Mouse (Mus musculus): Measurements from ENCODE around the gene Pde11a. TPM values are rescaled to one million over a fixed set of nuclear protein-coding genes. Genes with fewer than 3 reads are reported as not detected.
A peak's percentile ranks its signal among the peaks of the same experiment; 100 is the strongest.

Gene Pde11a
- polyA plus RNA-seq, 1 experiment from 2014 or later: 0.89 TPM

GRCm38 (mm10) chr2:76122167-76122566 is 216.4 kb downstream of the Pde11a start:
- TF ChIP-seq CTCF (IDR thresholded peaks at IDR 0.05; ENCODE audit: low read depth): no peak
- H3K27ac ChIP-seq: no peak overlapping the region
- WGBS: 62% methylated on average over 6 of the region's 6 CpGs
- H3K36me3 ChIP-seq (ENCODE audit: insufficient read depth, low read length): no peaks in the 10 kb centered on the region
- no peaks in the 10 kb centered on the region for H3K9me3 ChIP-seq (replicated peaks; ENCODE audit: low read length)
- H3K4me1 ChIP-seq (replicated peaks; ENCODE audit: insufficient read depth, low read length): no peaks in the 10 kb centered on the region
- no peak overlapping the region for H3K4me2 ChIP-seq (ENCODE audit: low read length)
- no peak overlapping the region for H3K9ac ChIP-seq (ENCODE audit: low read depth, low read length)
- H3K4me3 ChIP-seq (replicated peaks; ENCODE audit: low read depth, low read length): no peak overlapping the region
- no peak for ATAC-seq (replicated peaks; ENCODE audit: low FRiP score, low read depth)
- H3K27me3 ChIP-seq (ENCODE audit: insufficient read depth, low read length): no peaks in the 10 kb centered on the region
- no peak for DNase-seq (ENCODE audit: low spot score)

- no peaks in the 10 kb centered on the region for H3K27me3 ChIP-seq (ENCODE audit: insufficient read depth, low read length)
- no peaks in the 10 kb centered on the region for H3K36me3 ChIP-seq (ENCODE audit: insufficient read depth, low read length)
- H3K4me2 ChIP-seq (ENCODE audit: low read length): no peak overlapping the region
- no peak overlapping the region for H3K9ac ChIP-seq (ENCODE audit: low read depth, low read length)
- no peak for DNase-seq (ENCODE audit: low spot score)
- 73% methylated on average over 2 of the region's 2 CpGs for WGBS
- H3K9me3 ChIP-seq (replicated peaks; ENCODE audit: low read length): no peaks in the 10 kb centered on the region
- H3K4me1 ChIP-seq (replicated peaks; ENCODE audit: insufficient read depth, low read length): no peaks in the 10 kb centered on the region
- no peak for ATAC-seq (replicated peaks; ENCODE audit: low FRiP score, low read depth)
- no peak overlapping the region for H3K4me3 ChIP-seq (replicated peaks; ENCODE audit: low read depth, low read length)
- TF ChIP-seq CTCF (IDR thresholded peaks at IDR 0.05; ENCODE audit: low read depth): peak; percentile 25; the same call in 1 of the 2 replicates
- H3K27ac ChIP-seq: no peak overlapping the region
These were observed 218.7 kb downstream of the Pde11a start for GRCm38 (mm10) chr2:76119848-76120247.

- H3K9ac ChIP-seq (ENCODE audit: low read depth, low read length): no peak overlapping the region
- no peaks in the 10 kb centered on the region for H3K36me3 ChIP-seq (ENCODE audit: insufficient read depth, low read length)
- H3K4me1 ChIP-seq (replicated peaks; ENCODE audit: insufficient read depth, low read length): no peaks in the 10 kb centered on the region
- H3K4me3 ChIP-seq (replicated peaks; ENCODE audit: low read depth, low read length): no peak overlapping the region
- no peaks in the 10 kb centered on the region for H3K9me3 ChIP-seq (replicated peaks; ENCODE audit: low read length)
- WGBS: 19% methylated on average over 5 of the region's 5 CpGs
- H3K27me3 ChIP-seq (ENCODE audit: insufficient read depth, low read length): no peaks in the 10 kb centered on the region
- DNase-seq (ENCODE audit: low spot score) (peak; percentile 91), ATAC-seq (replicated peaks; ENCODE audit: low FRiP score, low read depth) (no peak)
- no peak for TF ChIP-seq CTCF (IDR thresholded peaks at IDR 0.05; ENCODE audit: low read depth)
- peak overlapping the region; percentile 77 for H3K27ac ChIP-seq
- no peak overlapping the region for H3K4me2 ChIP-seq (ENCODE audit: low read length)
These were observed 220.1 kb downstream of the Pde11a start for GRCm38 (mm10) chr2:76118491-76118890.

- no peak for ATAC-seq (replicated peaks; ENCODE audit: low FRiP score, low read depth)
- peak overlapping the region; percentile 26; the same call in 1 of the 2 replicates for H3K27ac ChIP-seq
These were observed 221.4 kb downstream of the Pde11a start for GRCm38 (mm10) chr2:76117219-76117618.

GRCm38 (mm10) chr2:76115696-76116095 is 222.9 kb downstream of the Pde11a start:
- TF ChIP-seq CTCF (IDR thresholded peaks at IDR 0.05; ENCODE audit: low read depth): peak; percentile 80
- peak; percentile 67 for DNase-seq (ENCODE audit: low spot score)
- 59% methylated on average over 1 of the region's 1 CpGs for WGBS

More at GRCm38 (mm10) chr2:76117219-76117618, 221.4 kb downstream of the Pde11a start:
- Histone ChIP-seq H3K9me3 (replicated peaks; ENCODE audit: low read length) (no peaks in the 10 kb centered on the region), H3K4me2 (ENCODE audit: low read length) (no peak overlapping the region), H3K9ac (ENCODE audit: low read depth, low read length) (no peak overlapping the region), H3K36me3 (ENCODE audit: insufficient read depth, low read length) (no peaks in the 10 kb centered on the region), H3K27me3 (ENCODE audit: insufficient read depth, low read length) (no peaks in the 10 kb centered on the region), H3K4me3 (replicated peaks; ENCODE audit: low read depth, low read length) (no peak overlapping the region), H3K4me1 (replicated peaks; ENCODE audit: insufficient read depth, low read length) (no peaks in the 10 kb centered on the region)
- 69% methylated on average over 1 of the region's 1 CpGs for WGBS
- DNase-seq (ENCODE audit: low spot score): peak; percentile 78
- no peak for TF ChIP-seq CTCF (IDR thresholded peaks at IDR 0.05; ENCODE audit: low read depth)

GRCm38 (mm10) chr2:76114734-76115133 is 223.8 kb downstream of the Pde11a start:
- H3K9ac ChIP-seq (ENCODE audit: low read depth, low read length): no peak overlapping the region
- H3K36me3 ChIP-seq (ENCODE audit: insufficient read depth, low read length): no peaks in the 10 kb centered on the region
- WGBS: 16% methylated on average over 6 of the region's 6 CpGs
- H3K4me3 ChIP-seq (replicated peaks; ENCODE audit: low read depth, low read length): no peak overlapping the region
- DNase-seq (ENCODE audit: low spot score): peak; percentile 77
- no peaks in the 10 kb centered on the region for H3K27me3 ChIP-seq (ENCODE audit: insufficient read depth, low read length)
- H3K4me1 ChIP-seq (replicated peaks; ENCODE audit: insufficient read depth, low read length): no peaks in the 10 kb centered on the region
- H3K27ac ChIP-seq: no peak overlapping the region
- no peak for ATAC-seq (replicated peaks; ENCODE audit: low FRiP score, low read depth)
- no peak overlapping the region for H3K4me2 ChIP-seq (ENCODE audit: low read length)
- TF ChIP-seq CTCF (IDR thresholded peaks at IDR 0.05; ENCODE audit: low read depth): peak; percentile 93
- no peaks in the 10 kb centered on the region for H3K9me3 ChIP-seq (replicated peaks; ENCODE audit: low read length)

More at GRCm38 (mm10) chr2:76115696-76116095, 222.9 kb downstream of the Pde11a start:
- Histone ChIP-seq H3K9me3 (replicated peaks; ENCODE audit: low read length) (no peaks in the 10 kb centered on the region), H3K4me3 (replicated peaks; ENCODE audit: low read depth, low read length) (no peak overlapping the region), H3K4me1 (replicated peaks; ENCODE audit: insufficient read depth, low read length) (no peaks in the 10 kb centered on the region), H3K27ac (no peak overlapping the region), H3K9ac (ENCODE audit: low read depth, low read length) (no peak overlapping the region), H3K27me3 (ENCODE audit: insufficient read depth, low read length) (no peaks in the 10 kb centered on the region), H3K36me3 (ENCODE audit: insufficient read depth, low read length) (no peaks in the 10 kb centered on the region), H3K4me2 (ENCODE audit: low read length) (no peak overlapping the region)
- ATAC-seq (replicated peaks; ENCODE audit: low FRiP score, low read depth): no peak

GRCm38 (mm10) chr2:76109653-76110052 is 228.9 kb downstream of the Pde11a start:
- WGBS: 39% methylated on average over 8 of the region's 8 CpGs
- no peaks in the 10 kb centered on the region for H3K36me3 ChIP-seq (ENCODE audit: insufficient read depth, low read length)
- no peaks in the 10 kb centered on the region for H3K27me3 ChIP-seq (ENCODE audit: insufficient read depth, low read length)
- no peak overlapping the region for H3K4me3 ChIP-seq (replicated peaks; ENCODE audit: low read depth, low read length)
- DNase-seq (ENCODE audit: low spot score) (no peak), ATAC-seq (replicated peaks; ENCODE audit: low FRiP score, low read depth) (no peak)
- no peak overlapping the region for H3K4me2 ChIP-seq (ENCODE audit: low read length)
- no peaks in the 10 kb centered on the region for H3K4me1 ChIP-seq (replicated peaks; ENCODE audit: insufficient read depth, low read length)
- no peaks in the 10 kb centered on the region for H3K9me3 ChIP-seq (replicated peaks; ENCODE audit: low read length)
- TF ChIP-seq CTCF (IDR thresholded peaks at IDR 0.05; ENCODE audit: low read depth): 0 out of 2 replicates have a peak, but pooled peaks have one; percentile 4
- no peak overlapping the region for H3K27ac ChIP-seq
- no peak overlapping the region for H3K9ac ChIP-seq (ENCODE audit: low read depth, low read length)
